ENCODE assay signal across 13 mouse cellular contexts in the genomic region with DNA sequence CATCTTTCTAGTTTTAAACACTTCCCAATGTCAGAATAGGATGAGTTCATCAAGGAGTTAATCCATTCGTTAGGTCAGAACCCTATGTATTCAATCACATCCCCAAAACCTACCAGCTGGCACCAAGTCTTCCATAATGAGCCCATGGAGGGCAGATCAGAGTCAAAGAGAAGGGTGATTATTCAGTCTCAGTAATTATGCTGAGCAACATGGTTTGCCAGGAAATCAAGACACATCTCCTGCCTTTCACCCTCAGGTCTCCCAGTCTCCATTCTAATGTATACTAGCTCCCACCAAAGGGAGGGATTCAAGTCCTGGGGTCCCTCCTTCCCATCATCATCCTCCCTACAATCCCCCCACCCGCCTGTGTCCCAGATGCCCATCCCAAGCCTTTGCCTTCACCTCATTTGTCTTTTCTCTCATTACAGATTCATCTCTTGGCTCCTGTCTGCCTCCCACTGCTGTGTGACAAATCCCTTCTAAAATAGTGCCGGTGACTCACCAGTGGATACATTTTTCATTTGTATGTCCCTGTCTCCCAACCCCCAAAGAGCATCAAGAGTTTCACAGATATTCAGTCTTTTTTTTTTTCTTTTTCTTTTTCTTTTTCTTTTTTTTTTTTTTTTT. TPM values are rescaled to one million over a fixed set of nuclear protein-coding genes. Genes with fewer than 3 reads are reported as not detected.
DNase-seq lines count a peak whose midpoint lies in the region; ATAC-seq and TF ChIP-seq lines count a peak whose summit lies in the region.
"Had no signal": no experiment of that assay in that cellular context is flagged by ENCODE, and none has a peak within 500 bp of the region (broad histone marks: within the 10 kb centered on the region; RNA-seq: fewer than 3 reads in every experiment).

No protein-coding gene starts in this region.

- H3K4me2 ChIP-seq in forebrain, postnatal 0 days (ENCODE audit: low read depth), result no peak overlapping the region
- H3K4me2 ChIP-seq in heart, embryonic 12.5 days, result no peak overlapping the region
- H3K4me2 ChIP-seq: hindbrain, embryonic 14.5 days; midbrain, embryonic 11.5 days; neural tube, embryonic 15.5 days had no signal

- DNase-seq in adrenal gland, adult 2 months, result peak; percentile 45
- no peak for DNase-seq in adrenal gland, postnatal 4 days (ENCODE audit: low spot score in 2 of 2)
- DNase-seq in cerebellum, adult 2 months, result peak; percentile 62 to 84
- DNase-seq in layer of hippocampus, adult 11-12 months (ENCODE audit: low spot score), result peak; percentile 67
- no peak for DNase-seq in forebrain, postnatal 0 days
- DNase-seq: heart, adult 18-20 months; liver, postnatal 0 days had no signal

- TF ChIP-seq CTCF in cerebellum, adult 2 months (IDR thresholded peaks at IDR 0.05; ENCODE audit: borderline replicate concordance, insufficient read depth, low read depth, low read length), result no peak
- no peak for TF ChIP-seq CTCF in olfactory bulb, adult 2 months (IDR thresholded peaks at IDR 0.05; ENCODE audit: insufficient read depth, low read depth, low read length)
- no peak for TF ChIP-seq CTCF in forebrain, postnatal 0 days (IDR thresholded peaks at IDR 0.05; ENCODE audit: low read depth)

- H3K27me3 ChIP-seq in cerebellum, adult 2 months (ENCODE audit: control insufficient read depth, insufficient read depth, low read length), result no peaks in the 10 kb centered on the region
- H3K27me3 ChIP-seq in forebrain, postnatal 0 days (ENCODE audit: insufficient read depth, low read length), result no peaks in the 10 kb centered on the region
- no peaks in the 10 kb centered on the region for H3K27me3 ChIP-seq in heart, embryonic 12.5 days (replicated peaks)
- H3K27me3 ChIP-seq: neural tube, embryonic 15.5 days had no signal

- no peak overlapping the region for H3K4me3 ChIP-seq in cerebellum, adult 2 months (replicated peaks; ENCODE audit: insufficient read depth, low read depth, low read length)
- no peak overlapping the region for H3K4me3 ChIP-seq in olfactory bulb, adult 2 months (ENCODE audit: insufficient read depth, low read depth, low read length)
- no peak overlapping the region for H3K4me3 ChIP-seq in forebrain, postnatal 0 days (ENCODE audit: low read depth, low read length)
- no peak overlapping the region for H3K4me3 ChIP-seq in heart, embryonic 12.5 days
- H3K4me3 ChIP-seq: neural tube, embryonic 15.5 days had no signal

- no peaks in the 10 kb centered on the region for H3K9me3 ChIP-seq in forebrain, postnatal 0 days (ENCODE audit: low read length)
- peaks cover 8% of the 10 kb centered on the region; the same call in 1 of the 2 replicates for H3K9me3 ChIP-seq in heart, embryonic 12.5 days (replicated peaks)
- H3K9me3 ChIP-seq: neural tube, embryonic 15.5 days had no signal

- H3K4me1 ChIP-seq in cerebellum, adult 2 months (ENCODE audit: control insufficient read depth, insufficient read depth, low read length), result no peaks in the 10 kb centered on the region; the same call in 1 of the 2 replicates
- peaks cover 2% of the 10 kb centered on the region for H3K4me1 ChIP-seq in olfactory bulb, adult 2 months (ENCODE audit: control insufficient read depth, insufficient read depth, low read length)
- H3K4me1 ChIP-seq in forebrain, postnatal 0 days (ENCODE audit: insufficient read depth), result no peaks in the 10 kb centered on the region
- no peaks in the 10 kb centered on the region for H3K4me1 ChIP-seq in heart, embryonic 12.5 days (replicated peaks)
- H3K4me1 ChIP-seq: neural tube, embryonic 15.5 days had no signal

- H3K27ac ChIP-seq in cerebellum, adult 2 months (ENCODE audit: insufficient read depth, low read length), result peak overlapping the region; percentile 49; the same call in 1 of the 2 replicates
- H3K27ac ChIP-seq in olfactory bulb, adult 2 months (ENCODE audit: insufficient read depth, low read depth, low read length), result peak overlapping the region; percentile 71
- no peak overlapping the region for H3K27ac ChIP-seq in forebrain, postnatal 0 days (ENCODE audit: low read depth, low read length)
- no peak overlapping the region for H3K27ac ChIP-seq in heart, embryonic 12.5 days (ENCODE audit: poor library complexity, severe bottlenecking)
- H3K27ac ChIP-seq: hindbrain, embryonic 14.5 days; neural tube, embryonic 15.5 days had no signal

- 20% methylated on average over 3 of the region's 3 CpGs for WGBS in cerebellum, adult 2 months
- WGBS in olfactory bulb, adult 2 months, result 46% methylated on average over 3 of the region's 3 CpGs
- 59% methylated on average over 3 of the region's 3 CpGs for WGBS in forebrain, postnatal 0 days
- WGBS in heart, embryonic 12.5 days, result 82% methylated on average over 3 of the region's 3 CpGs

- ATAC-seq in forebrain, postnatal 0 days, result no peak
- no peak for ATAC-seq in CD4-positive, CD25-positive, alpha-beta regulatory T cell, adult 4 months
- no peak for ATAC-seq in heart, embryonic 12.5 days (ENCODE audit: insufficient number of reproducible peaks, low FRiP score)
- ATAC-seq: liver, postnatal 0 days had no signal

- no peak overlapping the region for H3K9ac ChIP-seq in forebrain, postnatal 0 days
- H3K9ac ChIP-seq in heart, embryonic 12.5 days, result no peak overlapping the region
- H3K9ac ChIP-seq: hindbrain, embryonic 14.5 days; liver, postnatal 0 days; neural tube, embryonic 15.5 days had no signal

- H3K36me3 ChIP-seq in forebrain, postnatal 0 days (ENCODE audit: insufficient read depth), result no peaks in the 10 kb centered on the region
- H3K36me3 ChIP-seq in heart, embryonic 12.5 days, result no peaks in the 10 kb centered on the region
- H3K36me3 ChIP-seq: neural tube, embryonic 15.5 days had no signal

- no peak for TF ChIP-seq POLR2A in cerebellum, adult 2 months (IDR thresholded peaks at IDR 0.05; ENCODE audit: borderline replicate concordance, insufficient read depth, low read length)
- TF ChIP-seq POLR2A in olfactory bulb, adult 2 months (IDR thresholded peaks at IDR 0.05; ENCODE audit: insufficient read depth, low read depth, low read length), result no peak

RNA-seq across cellular contexts. Expression of gene Xcl1, which starts 8.7 kb away (rescaled TPM):
- under 1 TPM in 1 of 2 experiments, not detected in 1; 0.83 TPM for total RNA-seq in adrenal gland, adult 2 months (2021)
- polyA plus RNA-seq in adrenal gland, adult 2 months (2012; rRNA removed), result not detected in 2 replicates
- total RNA-seq in adrenal gland, postnatal 4 days (2021), result 1 to 10 TPM in 1 of 2 experiments, not detected in 1; 1.1 TPM
- polyA plus RNA-seq in cerebellum, adult 2 months (2012; rRNA removed), result not detected in 2 replicates
- polyA plus RNA-seq in olfactory bulb, adult 2 months (2012; ENCODE audit: insufficient read depth, insufficient read length, low replicate concordance, missing spikeins), result not detected in 2 replicates
- not detected in 2 replicates for total RNA-seq in forebrain, postnatal 0 days (2014; rRNA removed)
- not detected in 2 replicates for polyA plus RNA-seq in forebrain, postnatal 0 days (2015; fragmentation: Nextera tagmentation; extraction: Ambion mirVana)
- polyA plus RNA-seq in CD4-positive, CD25-positive, alpha-beta regulatory T cell, adult 4 months (2017; shearing (Covaris generic)), result 1 to 10 TPM; 4.4 to 8.0 TPM
- polyA plus RNA-seq in heart, embryonic 12.5 days (2016; fragmentation: Nextera tagmentation; extraction: Ambion mirVana), result not detected in 2 replicates
- polyA plus RNA-seq: hindbrain, embryonic 14.5 days; midbrain, embryonic 11.5 days; neural tube, embryonic 15.5 days had no signal

Comparison
In these comparisons a context has a peak if more than half of its experiments do, and no peak if none do; other contexts are left out.
1. DNase-seq: peak in adrenal gland, adult 2 months (single experiment), cerebellum, adult 2 months (2 of 2) and layer of hippocampus, adult 11-12 months (single experiment); none in adrenal gland, postnatal 4 days (0 of 2) and forebrain, postnatal 0 days (single experiment).
2. H3K27ac ChIP-seq: peak in cerebellum, adult 2 months (single experiment) and olfactory bulb, adult 2 months (single experiment); none in forebrain, postnatal 0 days (single experiment) and heart, embryonic 12.5 days (single experiment).